Mouse (Mus musculus) ES-Bruce4 (cell line): ENCODE results near the gene Rnaseh1.

ENCODE experiments used
- CTCF ChIP-seq: IDR thresholded peaks from one replicate; pipeline ENCODE4 v1.8.1; 2011; ENCODE audit warnings: low read depth, low read length
- EP300 ChIP-seq: IDR thresholded peaks from 2 replicates; pipeline ENCODE4 v1.6.1; 2011; ENCODE audit warnings: low read depth, low read length; ENCODE audit not compliant: insufficient read depth
- POLR2A ChIP-seq: IDR thresholded peaks from one replicate; pipeline ENCODE4 v1.8.1; 2011; ENCODE audit warnings: low read length; ENCODE audit not compliant: insufficient read depth

GRCm38 (mm10) chr12:28697821-28698595 lies 48.6 kb downstream of the Rnaseh1 start:
- TF ChIP-seq CTCF (no peak), EP300 (no peak), POLR2A (no peak)
